Mouse (Mus musculus) R1 (cell line): ENCODE measurements around the gene Mettl7b.

Source experiments
- DNase-seq: peaks from one replicate; pipeline ENCODE4 v3.0.0-alpha.2; 2018; ENCODE audit warnings: low read depth, low spot score

Gene Mettl7b

GRCm38 (mm10) chr10:128919966-128920365 is 40.8 kb downstream of the Mettl7b start:
- DNase-seq: no peak

- no peak for DNase-seq
Observed at GRCm38 (mm10) chr10:128919203-128919631, 41.6 kb downstream of the Mettl7b start.

- no peak for DNase-seq
Observed at GRCm38 (mm10) chr10:128918246-128918645, 42.5 kb downstream of the Mettl7b start.

- no peak for DNase-seq
Observed at GRCm38 (mm10) chr10:128917400-128917799, 43.4 kb downstream of the Mettl7b start.

GRCm38 (mm10) chr10:128916665-128917064 is 44.1 kb downstream of the Mettl7b start:
- no peak for DNase-seq

GRCm38 (mm10) chr10:128915550-128915949 is 45.2 kb downstream of the Mettl7b start:
- DNase-seq: no peak

- no peak for DNase-seq
Observed at GRCm38 (mm10) chr10:128913696-128914095, 47.1 kb downstream of the Mettl7b start.

- DNase-seq: peak; percentile 94
Observed at GRCm38 (mm10) chr10:128913219-128913618, 47.6 kb downstream of the Mettl7b start.

GRCm38 (mm10) chr10:128912791-128913190 is 48.0 kb downstream of the Mettl7b start:
- DNase-seq: no peak

GRCm38 (mm10) chr10:128912268-128912667 is 48.5 kb downstream of the Mettl7b start:
- DNase-seq: no peak

GRCm38 (mm10) chr10:128911430-128911829 is 49.4 kb downstream of the Mettl7b start:
- DNase-seq: no peak

GRCm38 (mm10) chr10:128910066-128910841 is 50.5 kb downstream of the Mettl7b start:
- DNase-seq: peak; percentile 56

- peak; percentile 87 for DNase-seq
Observed at GRCm38 (mm10) chr10:128909567-128910028, 51.2 kb downstream of the Mettl7b start.

- DNase-seq: peak; percentile 50
Observed at GRCm38 (mm10) chr10:128908778-128909448, 51.9 kb downstream of the Mettl7b start.
